Mouse (Mus musculus) intestine, postnatal 0 days (tissue): ENCODE data around the gene Lsm4. TPM values are rescaled to one million over a fixed set of nuclear protein-coding genes. Genes with fewer than 3 reads are reported as not detected.
A peak's percentile ranks its signal among the peaks of the same experiment; 100 is the strongest.

Source experiments
- ATAC-seq: fragments of 200-750 bp; cut with Nextera tagmentation; 2 replicates; pipeline ENCODE4 v1.8.0; 2017; ENCODE audit warnings: mild to moderate bottlenecking, moderate TSS enrichment, moderate library complexity
- H3K27ac ChIP-seq: fragments of 300-500 bp; sonication (generic); 2 replicates; pipeline ENCODE4 v1.5.1; 2014; ENCODE audit warnings: mild to moderate bottlenecking, low read depth, low read length, moderate library complexity
- H3K27me3 ChIP-seq: fragments of 300-500 bp; sonication (generic); replicated peaks from 2 replicates; pipeline ENCODE4 v1.6.1; 2014; ENCODE audit warnings: low read length, mixed read lengths; ENCODE audit not compliant: control insufficient read depth, insufficient read depth
- H3K36me3 ChIP-seq: fragments of 300-500 bp; sonication (generic); 2 replicates; pipeline ENCODE4 v1.6.1; 2014; ENCODE audit warnings: mild to moderate bottlenecking, moderate library complexity; ENCODE audit not compliant: control insufficient read depth, insufficient read depth
- H3K4me1 ChIP-seq: fragments of 300-500 bp; sonication (generic); replicated peaks from 2 replicates; pipeline ENCODE4 v1.6.1; 2014; ENCODE audit warnings: antibody characterized with exemption, low read length, mixed read lengths; ENCODE audit not compliant: control insufficient read depth, insufficient read depth
- H3K4me2 ChIP-seq: fragments of 300-500 bp; sonication (generic); replicated peaks from 2 replicates; pipeline ENCODE4 v1.6.1; 2014; ENCODE audit warnings: low read depth, mild to moderate bottlenecking, moderate library complexity
- H3K4me3 ChIP-seq: fragments of 300-500 bp; sonication (generic); 2 replicates; pipeline ENCODE4 v1.5.1; 2014; ENCODE audit warnings: low read depth, low read length
- H3K9ac ChIP-seq: fragments of 300-500 bp; sonication (generic); 2 replicates; pipeline ENCODE4 v1.6.1; 2014; ENCODE audit warnings: mild to moderate bottlenecking, low read depth, low read length
- H3K9me3 ChIP-seq: fragments of 300-500 bp; sonication (generic); 2 replicates; pipeline ENCODE4 v1.6.1; 2016; ENCODE audit warnings: mixed run types; ENCODE audit not compliant: control insufficient read depth
- CTCF ChIP-seq: sonication (generic); IDR thresholded peaks from 2 replicates; pipeline ENCODE4 v1.5.1; 2016; ENCODE audit warnings: low read depth, mild to moderate bottlenecking, control low read depth, antibody characterized with exemption, moderate library complexity
- WGBS: fragments of 180-500 bp; shearing (Covaris S2); extraction: QIAGEN DNeasy Blood & Tissue Kit; methylation state at CpG from one replicate; pipeline ENCODE4 v1.1.7; 2014; 5-methylcytosine and 5-hydroxymethylcytosine counted together
- polyA plus RNA-seq: library from polyadenylated mRNA; unstranded; fragments of >200 nt; fragmentation: Nextera tagmentation; extraction: Ambion mirVana; gene quantifications from 2 replicates; pipeline ENCODE4 v1.2.1, GENCODE M21; 2015

The Lsm4 gene
- polyA plus RNA-seq, 1 experiment from 2014 or later: 182 TPM

DNA sequence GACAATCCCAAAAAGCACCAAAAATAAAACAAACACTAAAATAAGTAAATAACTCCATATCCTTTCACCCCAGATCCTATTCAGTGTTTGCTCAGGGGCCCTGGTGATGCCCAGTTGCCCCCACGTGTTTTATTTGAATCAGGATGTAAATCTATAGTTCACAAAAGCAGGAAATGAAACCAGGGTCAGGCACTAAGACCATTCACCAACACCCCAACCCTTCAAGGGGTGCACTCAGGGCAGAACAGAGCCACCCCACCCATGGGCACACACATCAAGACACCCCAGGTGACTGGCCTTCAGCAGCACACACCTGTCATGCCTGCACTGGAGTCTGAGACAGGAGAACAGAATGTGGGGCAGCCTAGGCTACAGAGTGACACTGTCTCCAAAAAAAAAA is 18.9 kb upstream of the Lsm4 start:
- TF ChIP-seq CTCF: no peak
- ATAC-seq: no peak
- H3K4me1 ChIP-seq: 0 out of 2 replicates have a peak, but pooled peaks cover 8% of the 10 kb centered on the region
- no peak overlapping the region for H3K4me2 ChIP-seq
- H3K27me3 ChIP-seq: no peaks in the 10 kb centered on the region
- H3K9ac ChIP-seq: no peak overlapping the region
- no peaks in the 10 kb centered on the region for H3K9me3 ChIP-seq
- 0 out of 2 replicates have a peak overlapping the region, but pooled peaks have one; percentile 31 for H3K27ac ChIP-seq
- H3K4me3 ChIP-seq: no peak overlapping the region
- 31% methylated on average over 1 of the region's 1 CpGs for WGBS
- H3K36me3 ChIP-seq: peaks cover 53% of the 10 kb centered on the region

GRCm38 (mm10) chr8:70655469-70655868 is 17.6 kb upstream of the Lsm4 start:
- no peak overlapping the region for H3K9ac ChIP-seq
- no peaks in the 10 kb centered on the region for H3K4me1 ChIP-seq
- no peak for ATAC-seq
- WGBS: 56% methylated on average over 2 of the region's 2 CpGs
- no peaks in the 10 kb centered on the region for H3K27me3 ChIP-seq
- no peak overlapping the region for H3K4me2 ChIP-seq
- TF ChIP-seq CTCF: no peak
- no peak overlapping the region for H3K4me3 ChIP-seq
- peak overlapping the region; percentile 21; the same call in 1 of the 2 replicates for H3K27ac ChIP-seq
- peaks cover 49% of the 10 kb centered on the region for H3K36me3 ChIP-seq
- no peaks in the 10 kb centered on the region for H3K9me3 ChIP-seq

- Histone ChIP-seq H3K4me2 (no peak overlapping the region), H3K4me1 (no peaks in the 10 kb centered on the region), H3K27me3 (no peaks in the 10 kb centered on the region), H3K4me3 (no peak overlapping the region), H3K27ac (0 out of 2 replicates have a peak overlapping the region, but pooled peaks have one; percentile 7), H3K9me3 (no peaks in the 10 kb centered on the region), H3K9ac (no peak overlapping the region), H3K36me3 (peaks cover 42% of the 10 kb centered on the region)
- TF ChIP-seq CTCF: no peak
- WGBS: 81% methylated on average over 13 of the region's 13 CpGs
- no peak for ATAC-seq
These were observed 16.8 kb upstream of the Lsm4 start for GRCm38 (mm10) chr8:70656193-70656790.

- H3K36me3 ChIP-seq: peaks cover 33% of the 10 kb centered on the region
- TF ChIP-seq CTCF: no peak
- no peak overlapping the region for H3K9ac ChIP-seq
- no peaks in the 10 kb centered on the region for H3K9me3 ChIP-seq
- H3K27me3 ChIP-seq: no peaks in the 10 kb centered on the region
- no peak overlapping the region for H3K4me3 ChIP-seq
- WGBS: 72% methylated on average over 3 of the region's 3 CpGs
- H3K4me1 ChIP-seq: no peaks in the 10 kb centered on the region
- no peak overlapping the region for H3K27ac ChIP-seq
- peak overlapping the region; percentile 92 for H3K4me2 ChIP-seq
- no peak for ATAC-seq
These were observed 15.8 kb upstream of the Lsm4 start for GRCm38 (mm10) chr8:70657214-70657613.

GRCm38 (mm10) chr8:70657739-70658138 is 15.3 kb upstream of the Lsm4 start:
- Histone ChIP-seq H3K4me2 (peak overlapping the region; percentile 92), H3K9me3 (no peaks in the 10 kb centered on the region), H3K27me3 (no peaks in the 10 kb centered on the region), H3K27ac (no peak overlapping the region), H3K36me3 (peaks cover 28% of the 10 kb centered on the region), H3K4me3 (peak overlapping the region; percentile 85; the same call in 1 of the 2 replicates), H3K4me1 (no peaks in the 10 kb centered on the region), H3K9ac (peak overlapping the region; percentile 82; the same call in 1 of the 2 replicates)
- ATAC-seq: no peak
- WGBS: 88% methylated on average over 2 of the region's 2 CpGs
- no peak for TF ChIP-seq CTCF

DNA sequence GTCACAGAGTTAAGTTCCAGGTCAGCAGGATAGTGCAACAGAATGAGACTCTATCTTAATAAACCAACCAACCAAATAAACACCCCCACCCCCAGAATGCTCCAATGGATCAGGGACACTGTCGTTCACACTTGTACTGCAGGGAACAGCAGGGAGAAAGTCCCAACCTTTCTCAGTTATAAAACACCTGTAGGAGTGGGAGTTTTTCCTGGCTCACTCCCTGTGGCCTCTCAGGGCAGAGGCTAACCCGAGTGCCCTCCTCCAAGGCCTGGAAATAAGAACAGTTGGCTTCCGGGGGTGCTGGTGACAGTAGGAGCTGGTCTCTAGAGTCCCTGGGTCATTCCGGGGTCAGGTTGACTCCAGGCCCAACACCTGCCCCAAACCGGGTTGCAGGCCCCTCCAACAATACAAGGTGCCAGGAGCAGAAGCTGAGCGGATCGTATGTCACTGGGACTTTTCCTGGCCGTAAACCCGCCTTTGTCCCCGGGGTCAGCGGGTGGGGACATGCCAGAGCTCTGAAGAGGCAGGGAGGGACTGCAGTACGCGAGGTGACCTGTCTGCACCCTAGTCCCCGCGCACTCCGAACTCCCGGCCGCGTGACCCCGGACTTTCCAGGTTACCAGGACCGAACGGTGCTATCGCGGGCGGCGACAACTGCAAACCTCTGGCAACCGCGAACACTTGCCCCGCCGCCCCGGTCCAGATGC is 14.0 kb upstream of the Lsm4 start:
- H3K27me3 ChIP-seq: no peaks in the 10 kb centered on the region
- TF ChIP-seq CTCF: no peak
- H3K27ac ChIP-seq: peak overlapping the region; percentile 91
- no peaks in the 10 kb centered on the region for H3K9me3 ChIP-seq
- peak; percentile 75 for ATAC-seq
- H3K4me2 ChIP-seq: peak overlapping the region; percentile 92
- H3K4me3 ChIP-seq: peak overlapping the region; percentile 85
- no peaks in the 10 kb centered on the region for H3K4me1 ChIP-seq
- H3K36me3 ChIP-seq: peaks cover 24% of the 10 kb centered on the region
- under 1% methylated on average over 31 of the region's 31 CpGs for WGBS
- peak overlapping the region; percentile 82 for H3K9ac ChIP-seq
